Mouse (Mus musculus) heart, postnatal 14 days (tissue): ENCODE measurements around the gene Slc28a3. TPM values are rescaled to one million over a fixed set of nuclear protein-coding genes. Genes with fewer than 3 reads are reported as not detected.

Experiments used
- total RNA-seq, 2 experiments: library from RNA; stranded (reverse); gene quantifications; 2 replicates each; pipeline ENCODE4 v1.2.3; 2021

Slc28a3 gene
- total RNA-seq, 2 experiments from 2014 or later, result not detected

Other genes with a start within 250 kb of the Slc28a3 start
- gene 2210016F16Rik, start 225.7 kb downstream of the Slc28a3 start, total RNA-seq, result 10 to 100 TPM; 12.7 to 13.7 TPM
- 1 to 10 TPM; 9.5 to 9.6 TPM for gene Rmi1, start 208.6 kb downstream of the Slc28a3 start, total RNA-seq
- 100 to 1,000 TPM; 547 to 571 TPM for gene Hnrnpk, start 207.5 kb downstream of the Slc28a3 start, total RNA-seq
- 1 to 10 TPM; 1.4 to 2.8 TPM for gene Ntrk2, start 195.7 kb upstream of the Slc28a3 start, total RNA-seq